Mouse (Mus musculus): ENCODE results near the gene Ankrd61. TPM values are rescaled to one million over a fixed set of nuclear protein-coding genes. Genes with fewer than 3 reads are reported as not detected.
A peak's percentile ranks its signal among the peaks of the same experiment; 100 is the strongest.

The Ankrd61 gene
- polyA plus RNA-seq, 1 experiment from 2014 or later: 0.37 TPM

DNA sequence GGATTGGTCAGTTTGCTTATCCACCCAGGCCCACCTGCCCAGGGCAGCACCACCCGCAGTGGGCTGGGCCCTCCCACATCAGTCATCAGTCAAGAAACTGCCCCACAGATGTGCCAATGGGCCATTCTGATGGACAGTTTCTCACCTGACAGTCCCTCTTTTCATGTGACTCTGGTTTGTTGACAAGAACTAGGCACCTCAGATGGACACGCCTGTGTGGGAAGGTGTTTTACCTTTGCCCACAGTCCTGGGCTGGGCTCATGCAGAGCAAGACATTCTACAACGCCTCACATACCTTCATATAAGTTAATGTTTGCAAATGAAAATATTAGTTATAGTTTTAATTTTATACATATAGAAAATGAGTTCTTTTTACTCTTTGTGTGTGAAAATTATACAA, 20.6 kb upstream of the Ankrd61 start:
- Histone ChIP-seq H3K4me1 (replicated peaks) (no peaks in the 10 kb centered on the region), H3K36me3 (peaks cover 96% of the 10 kb centered on the region), H3K4me3 (no peak overlapping the region), H3K9me3 (no peaks in the 10 kb centered on the region), H3K27ac (no peak overlapping the region), H3K27me3 (ENCODE audit: insufficient read depth, poor library complexity, severe bottlenecking) (no peaks in the 10 kb centered on the region)
- DNase-seq (ENCODE audit: low spot score): no peak
- 92% methylated on average over 3 of the region's 3 CpGs for WGBS

DNA sequence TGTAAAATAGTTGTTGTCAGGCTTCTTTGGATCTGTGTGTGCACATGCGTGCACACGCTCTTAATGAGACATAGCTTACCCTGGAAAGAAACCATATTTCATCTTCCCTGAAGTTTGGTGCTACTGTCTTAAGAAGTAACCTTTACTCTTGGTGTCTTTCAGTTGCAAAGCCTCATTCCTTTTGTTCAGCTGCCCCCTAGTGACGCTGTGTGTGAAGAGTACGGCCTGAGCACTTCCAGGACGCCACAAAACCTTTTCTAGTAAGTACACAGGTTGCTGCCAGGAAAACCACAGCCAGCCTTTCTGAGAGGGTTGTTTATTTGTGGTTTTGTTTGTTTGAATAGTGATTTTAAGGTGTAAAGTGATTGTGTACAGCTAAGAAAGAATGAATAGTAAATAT, 19.9 kb upstream of the Ankrd61 start:
- Histone ChIP-seq H3K4me1 (replicated peaks) (no peaks in the 10 kb centered on the region), H3K27me3 (ENCODE audit: insufficient read depth, poor library complexity, severe bottlenecking) (no peaks in the 10 kb centered on the region), H3K4me3 (no peak overlapping the region), H3K36me3 (peaks cover 91% of the 10 kb centered on the region), H3K27ac (no peak overlapping the region), H3K9me3 (no peaks in the 10 kb centered on the region)
- DNase-seq (ENCODE audit: low spot score): peak; percentile 22
- WGBS: 59% methylated on average over 5 of the region's 5 CpGs

DNA sequence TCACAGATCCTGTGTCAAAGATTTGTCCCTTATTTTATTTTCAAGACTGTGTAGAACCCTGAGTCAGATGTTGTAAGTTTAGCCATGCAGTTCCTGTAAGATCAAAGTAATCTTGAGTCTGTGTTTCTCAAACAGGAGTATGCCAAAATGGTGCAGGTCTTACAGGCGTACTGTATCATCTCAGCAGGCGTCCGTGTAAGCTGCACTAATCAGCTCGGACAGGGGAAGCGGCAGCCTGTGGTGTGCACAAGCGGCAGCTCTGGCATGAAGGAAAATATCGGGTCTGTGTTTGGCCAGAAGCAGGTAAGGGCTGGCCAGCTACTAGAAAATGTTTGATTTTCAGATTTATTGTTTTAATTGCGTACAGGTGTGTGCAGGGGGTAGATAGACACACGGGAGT, 18.7 kb upstream of the Ankrd61 start:
- H3K9me3 ChIP-seq: no peaks in the 10 kb centered on the region
- 92% methylated on average over 9 of the region's 9 CpGs for WGBS
- H3K27ac ChIP-seq: no peak overlapping the region
- no peaks in the 10 kb centered on the region for H3K27me3 ChIP-seq (ENCODE audit: insufficient read depth, poor library complexity, severe bottlenecking)
- H3K4me3 ChIP-seq: no peak overlapping the region
- no peak for DNase-seq (ENCODE audit: low spot score)
- H3K36me3 ChIP-seq: peaks cover 79% of the 10 kb centered on the region
- H3K4me1 ChIP-seq (replicated peaks): no peaks in the 10 kb centered on the region

DNA sequence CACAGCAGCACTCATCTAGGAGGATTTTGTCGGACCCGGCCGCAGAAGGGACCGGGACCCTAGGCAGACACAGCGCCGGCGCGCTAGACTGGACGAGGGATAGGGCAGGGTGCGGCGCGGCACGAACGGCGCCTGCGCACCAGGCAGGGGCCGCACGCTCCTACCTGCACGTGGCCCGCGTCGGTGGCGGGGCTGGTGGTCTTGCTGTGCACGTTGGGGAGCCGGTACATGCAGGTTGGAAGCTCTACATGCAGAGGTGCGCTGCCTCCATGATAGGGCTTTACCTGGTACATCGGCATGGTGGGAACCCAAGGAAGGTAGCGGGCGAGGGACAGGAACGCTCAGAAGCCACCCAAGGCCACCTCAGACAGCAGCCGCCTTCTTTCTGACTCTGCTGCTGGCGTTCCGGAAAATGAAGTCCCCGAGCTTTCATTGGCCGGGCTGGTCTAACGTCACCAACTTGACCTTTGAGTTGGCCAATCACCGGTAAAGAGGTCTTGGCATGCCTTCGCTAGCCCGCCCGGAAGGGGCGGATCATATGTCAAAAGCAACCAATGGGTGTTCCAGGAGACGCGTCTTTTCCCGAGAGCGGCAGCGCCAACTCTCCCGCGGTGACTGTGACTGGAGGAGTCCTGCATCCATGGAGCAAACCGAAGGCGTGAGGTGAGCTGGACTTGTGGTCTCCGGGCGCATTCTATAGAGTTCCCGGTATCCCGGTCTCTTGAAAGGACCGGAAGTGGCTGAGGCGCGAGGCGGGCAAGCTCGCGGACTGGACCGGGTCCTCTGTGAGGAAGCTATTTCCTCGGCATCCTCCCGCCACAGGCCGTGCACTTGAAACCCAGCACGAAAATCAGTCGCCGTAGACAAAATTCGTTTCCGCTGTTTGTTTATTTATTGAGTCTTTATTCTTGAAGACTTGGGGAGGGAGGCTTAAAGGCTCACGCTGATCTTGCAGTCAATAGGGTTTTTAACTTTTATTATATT, 12.2 kb upstream of the Ankrd61 start, which contains the start of the genes Aimp2 and Pms2:
Gene Aimp2, minus strand, starts transcription at position 431 of the 984 bp plus-strand sequence.
Gene Pms2, plus strand, starts transcription at position 548 of the 984 bp plus-strand sequence.
- peak within 1 kb of the TSS; percentile 80 for H3K4me3 ChIP-seq
- H3K27ac ChIP-seq: peak within 1 kb of the TSS; percentile 83
- peak; percentile 97 for DNase-seq (ENCODE audit: low spot score)
- no peaks in the 10 kb centered on the region for H3K27me3 ChIP-seq (ENCODE audit: insufficient read depth, poor library complexity, severe bottlenecking)
- H3K9me3 ChIP-seq: no peaks in the 10 kb centered on the region
- under 1% methylated on average over 70 of the region's 70 CpGs for WGBS
- H3K4me1 ChIP-seq (replicated peaks): peaks cover 26% of the 10 kb centered on the region
- peaks cover 48% of the 10 kb centered on the region for H3K36me3 ChIP-seq

DNA sequence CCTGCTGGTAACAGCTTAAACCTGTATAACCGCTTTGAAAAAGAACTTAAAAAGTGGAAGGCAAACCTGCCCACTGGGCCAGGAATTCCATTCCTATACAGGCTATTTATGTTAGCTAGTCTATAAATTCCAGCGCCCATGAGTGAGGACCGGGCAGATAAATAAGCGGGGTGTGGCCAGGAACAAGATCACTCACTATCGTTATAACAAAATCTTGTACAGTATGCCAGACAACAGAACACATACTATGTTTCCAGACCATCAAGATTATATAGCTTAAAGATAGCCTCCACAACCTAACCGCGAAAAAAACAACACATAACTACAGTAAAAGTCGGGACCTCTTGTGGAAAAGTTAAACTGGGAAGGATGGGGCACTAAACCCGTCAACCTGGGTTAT, 11.4 kb upstream of the Ankrd61 start:
- WGBS: 3% methylated on average over 9 of the region's 9 CpGs
- peak overlapping the region; percentile 83 for H3K27ac ChIP-seq
- no peak for DNase-seq (ENCODE audit: low spot score)
- H3K36me3 ChIP-seq: peaks cover 51% of the 10 kb centered on the region
- peak overlapping the region; percentile 80 for H3K4me3 ChIP-seq
- H3K27me3 ChIP-seq (ENCODE audit: insufficient read depth, poor library complexity, severe bottlenecking): no peaks in the 10 kb centered on the region
- no peaks in the 10 kb centered on the region for H3K9me3 ChIP-seq
- H3K4me1 ChIP-seq (replicated peaks): peaks cover 26% of the 10 kb centered on the region

DNA sequence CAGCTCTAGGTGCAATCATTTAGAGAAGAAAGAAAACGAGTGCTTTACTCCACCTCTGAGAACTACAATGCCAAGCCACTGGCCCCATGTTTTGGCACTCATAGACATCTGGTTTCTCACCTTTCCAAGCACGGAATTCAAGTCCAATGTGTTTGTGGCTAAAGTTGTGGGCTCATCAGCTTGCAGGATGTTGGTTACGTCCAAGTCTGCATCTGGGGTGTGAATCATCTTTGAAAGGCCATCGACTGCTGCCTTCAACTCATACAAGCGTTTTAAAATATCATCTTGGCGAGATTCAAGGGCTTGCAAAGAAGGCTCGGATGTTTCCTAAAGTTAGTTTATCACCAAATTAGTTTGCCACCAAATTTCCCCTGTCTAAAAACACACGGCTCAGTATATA, 8.9 kb upstream of the Ankrd61 start:
- no peak overlapping the region for H3K4me3 ChIP-seq
- 89% methylated on average over 8 of the region's 8 CpGs for WGBS
- H3K36me3 ChIP-seq: peaks cover 65% of the 10 kb centered on the region
- H3K9me3 ChIP-seq: no peaks in the 10 kb centered on the region
- no peak for DNase-seq (ENCODE audit: low spot score)
- no peaks in the 10 kb centered on the region for H3K27me3 ChIP-seq (ENCODE audit: insufficient read depth, poor library complexity, severe bottlenecking)
- H3K4me1 ChIP-seq (replicated peaks): peaks cover 26% of the 10 kb centered on the region
- no peak overlapping the region for H3K27ac ChIP-seq

DNA sequence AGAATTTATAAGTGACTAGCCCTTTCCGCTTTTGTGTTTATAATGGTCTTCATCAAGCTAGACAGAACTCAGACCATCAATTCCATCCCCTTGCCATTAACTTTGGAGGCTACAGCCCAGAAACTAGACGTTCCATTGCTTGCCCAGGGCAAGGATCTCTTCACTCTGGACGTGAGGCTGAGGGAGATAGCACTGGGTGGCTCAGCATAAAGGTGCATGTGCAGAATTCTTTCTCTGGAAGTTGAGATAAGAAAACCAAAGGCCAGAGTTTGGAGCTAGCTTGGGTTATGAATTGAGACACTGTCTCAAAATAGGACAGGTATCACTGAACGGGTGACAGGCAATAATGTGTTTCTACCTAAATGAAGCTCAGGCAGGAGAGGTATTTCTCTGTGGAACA, 6.3 kb upstream of the Ankrd61 start:
- Histone ChIP-seq H3K4me3 (no peak overlapping the region), H3K27ac (no peak overlapping the region), H3K36me3 (peaks cover 92% of the 10 kb centered on the region), H3K27me3 (ENCODE audit: insufficient read depth, poor library complexity, severe bottlenecking) (no peaks in the 10 kb centered on the region), H3K4me1 (replicated peaks) (peaks cover 18% of the 10 kb centered on the region), H3K9me3 (no peaks in the 10 kb centered on the region)
- DNase-seq (ENCODE audit: low spot score): no peak
- 92% methylated on average over 4 of the region's 4 CpGs for WGBS

DNA sequence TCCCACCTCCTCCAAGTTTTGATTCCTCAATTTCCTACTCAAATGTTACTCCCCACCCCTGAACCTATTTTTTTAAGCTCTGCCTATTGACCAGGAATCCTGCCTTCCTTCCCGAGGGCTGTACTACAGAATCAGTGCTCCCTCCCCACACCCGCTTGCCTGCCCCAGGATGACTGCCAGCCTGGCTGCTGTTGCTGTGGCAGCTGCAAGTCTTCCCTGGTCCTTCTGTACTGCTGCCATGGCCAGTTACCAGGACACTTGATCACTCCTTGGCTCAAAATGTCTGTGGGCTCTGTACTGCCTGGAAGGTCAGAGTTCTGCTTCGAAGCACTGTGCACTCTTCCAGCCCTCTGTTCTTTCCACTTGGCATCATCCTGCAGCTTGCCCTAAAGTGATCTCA, 4.6 kb upstream of the Ankrd61 start:
- Histone ChIP-seq H3K4me1 (replicated peaks) (0 out of 2 replicates have a peak, but pooled peaks cover under 1% of the 10 kb centered on the region), H3K27ac (no peak overlapping the region), H3K9me3 (no peaks in the 10 kb centered on the region), H3K36me3 (peaks cover 100% of the 10 kb centered on the region), H3K4me3 (no peak overlapping the region), H3K27me3 (ENCODE audit: insufficient read depth, poor library complexity, severe bottlenecking) (no peaks in the 10 kb centered on the region)
- no peak for DNase-seq (ENCODE audit: low spot score)
- WGBS: 90% methylated on average over 3 of the region's 3 CpGs

DNA sequence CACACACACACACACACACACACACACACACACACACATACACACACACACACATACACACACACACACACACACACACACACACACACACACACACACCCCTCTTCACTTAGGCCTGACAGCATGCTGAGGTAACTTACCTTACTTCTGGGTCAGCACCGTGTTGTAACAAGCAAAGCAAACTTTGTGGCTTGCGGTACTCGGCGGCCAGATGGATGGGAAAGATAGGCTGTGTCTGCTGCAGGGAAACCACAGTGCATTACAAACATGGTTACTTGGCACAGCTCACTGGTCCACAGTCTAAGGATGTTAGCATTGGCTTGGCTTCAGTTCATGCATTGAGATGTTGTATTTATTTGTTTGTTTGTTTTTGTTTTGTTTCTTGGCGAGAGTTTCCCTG, 4.1 kb downstream of the Ankrd61 start:
- no peaks in the 10 kb centered on the region for H3K9me3 ChIP-seq
- no peaks in the 10 kb centered on the region for H3K4me1 ChIP-seq (replicated peaks)
- no peak overlapping the region for H3K27ac ChIP-seq
- no peaks in the 10 kb centered on the region for H3K27me3 ChIP-seq (ENCODE audit: insufficient read depth, poor library complexity, severe bottlenecking)
- H3K4me3 ChIP-seq: no peak overlapping the region
- peaks cover 85% of the 10 kb centered on the region for H3K36me3 ChIP-seq
- WGBS: 90% methylated on average over 5 of the region's 5 CpGs
- no peak for DNase-seq (ENCODE audit: low spot score)

DNA sequence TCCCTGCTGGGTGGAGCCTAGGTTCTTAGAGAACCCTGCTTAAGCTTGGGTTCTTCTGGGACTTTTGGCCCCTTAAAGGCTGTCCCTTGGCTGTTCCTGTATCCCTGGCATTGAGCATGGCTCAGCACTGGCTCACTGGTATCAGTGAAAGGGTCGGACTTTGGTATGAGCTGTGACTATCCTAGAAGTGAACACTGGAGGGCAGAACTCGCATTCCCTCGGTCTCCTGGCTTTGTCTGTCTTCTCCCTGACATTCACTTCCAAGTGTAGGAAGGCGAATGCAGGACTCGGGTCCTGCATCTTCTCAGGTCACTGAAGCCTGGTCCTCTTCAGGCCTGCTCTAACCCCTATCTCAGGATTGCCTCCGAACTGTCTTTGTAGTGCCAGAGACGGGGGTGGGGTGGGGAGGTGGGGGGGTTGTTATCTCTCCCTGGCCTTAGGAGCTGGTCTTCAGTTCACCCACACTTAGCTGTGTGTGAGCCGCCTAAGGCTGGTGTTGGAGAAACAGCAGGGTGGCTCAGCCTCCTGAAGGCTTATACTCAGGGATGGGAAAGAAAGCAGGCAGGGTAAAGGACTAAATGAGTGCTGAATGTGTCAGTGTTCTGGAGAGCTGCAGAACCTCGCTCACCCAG, 5.1 kb downstream of the Ankrd61 start:
- Histone ChIP-seq H3K9me3 (no peaks in the 10 kb centered on the region), H3K4me3 (no peak overlapping the region), H3K4me1 (replicated peaks) (no peaks in the 10 kb centered on the region), H3K27ac (no peak overlapping the region), H3K36me3 (peaks cover 85% of the 10 kb centered on the region), H3K27me3 (ENCODE audit: insufficient read depth, poor library complexity, severe bottlenecking) (no peaks in the 10 kb centered on the region)
- DNase-seq (ENCODE audit: low spot score): no peak
- WGBS: 77% methylated on average over 9 of the region's 9 CpGs

DNA sequence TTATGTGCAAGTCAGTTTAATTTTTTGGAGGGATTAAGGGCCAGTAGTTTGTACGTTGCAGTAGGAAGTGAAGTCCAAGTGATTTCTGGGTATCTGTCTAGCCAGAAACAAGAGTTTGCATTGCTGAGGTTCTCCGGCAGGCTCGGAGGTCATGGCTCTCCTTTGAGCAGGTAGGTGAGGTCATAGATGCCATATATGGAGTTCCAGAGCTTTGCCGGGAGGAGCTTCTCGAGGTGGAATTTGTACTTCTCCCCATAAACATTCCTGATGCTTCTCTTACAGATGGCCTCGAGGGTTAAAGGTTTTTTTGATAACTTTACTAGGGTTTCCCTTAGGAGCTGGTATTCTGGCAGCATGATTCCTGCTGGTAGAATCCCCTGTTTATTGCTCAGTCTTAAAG, 6.7 kb downstream of the Ankrd61 start:
- H3K27ac ChIP-seq: no peak overlapping the region
- no peaks in the 10 kb centered on the region for H3K4me1 ChIP-seq (replicated peaks)
- H3K27me3 ChIP-seq (ENCODE audit: insufficient read depth, poor library complexity, severe bottlenecking): no peaks in the 10 kb centered on the region
- no peak for DNase-seq (ENCODE audit: low spot score)
- no peak overlapping the region for H3K4me3 ChIP-seq
- peaks cover 4% of the 10 kb centered on the region; the same call in 1 of the 2 replicates for H3K9me3 ChIP-seq
- 86% methylated on average over 6 of the region's 6 CpGs for WGBS
- peaks cover 90% of the 10 kb centered on the region for H3K36me3 ChIP-seq

DNA sequence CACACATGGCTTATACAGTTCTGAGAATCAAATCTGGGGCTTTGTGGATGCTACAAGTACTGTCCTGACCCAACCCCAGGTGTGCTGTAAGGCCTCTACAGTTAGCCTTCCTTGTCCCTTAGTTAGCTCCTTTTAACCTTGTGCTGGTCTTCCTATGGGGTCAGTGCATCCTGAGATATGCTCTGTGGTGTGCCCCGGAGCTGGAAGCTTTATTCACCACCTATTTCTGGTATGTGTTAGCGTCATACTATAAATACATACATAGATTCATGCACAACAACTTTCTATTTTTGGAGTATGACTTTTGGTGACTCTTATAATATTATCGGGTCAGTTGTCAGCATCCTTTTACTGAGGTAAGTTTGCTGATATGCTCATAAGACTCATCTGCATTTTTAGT, 12.2 kb downstream of the Ankrd61 start:
- Histone ChIP-seq H3K4me3 (no peak overlapping the region), H3K27ac (no peak overlapping the region), H3K9me3 (peaks cover 7% of the 10 kb centered on the region; the same call in 1 of the 2 replicates), H3K4me1 (replicated peaks) (no peaks in the 10 kb centered on the region), H3K27me3 (ENCODE audit: insufficient read depth, poor library complexity, severe bottlenecking) (no peaks in the 10 kb centered on the region), H3K36me3 (peaks cover 98% of the 10 kb centered on the region)
- DNase-seq (ENCODE audit: low spot score): no peak
- WGBS: 95% methylated on average over 3 of the region's 3 CpGs

DNA sequence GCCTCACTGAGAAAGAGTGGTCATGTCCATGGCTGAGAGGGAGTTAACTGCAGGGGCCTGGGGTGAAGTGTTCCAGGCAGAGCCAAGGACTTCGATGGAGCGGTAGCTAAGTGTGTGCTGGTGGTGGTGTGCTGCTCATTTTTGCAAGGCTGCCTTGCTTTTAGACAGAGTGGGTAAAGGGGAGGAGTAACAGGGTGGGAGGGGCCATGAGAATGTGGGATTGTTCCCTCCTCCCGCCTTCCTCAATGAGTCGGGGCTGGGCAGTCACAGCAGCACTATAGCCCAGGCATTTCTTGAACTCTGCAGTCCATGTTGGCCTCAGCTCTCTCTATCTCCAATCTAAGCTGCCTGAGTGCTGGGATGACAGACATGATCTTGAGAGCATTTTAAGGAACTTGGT, 22.9 kb downstream of the Ankrd61 start:
- Histone ChIP-seq H3K27me3 (ENCODE audit: insufficient read depth, poor library complexity, severe bottlenecking) (no peaks in the 10 kb centered on the region), H3K27ac (no peak overlapping the region), H3K9me3 (no peaks in the 10 kb centered on the region), H3K4me1 (replicated peaks) (no peaks in the 10 kb centered on the region), H3K4me3 (no peak overlapping the region), H3K36me3 (peaks cover 81% of the 10 kb centered on the region)
- DNase-seq (ENCODE audit: low spot score): no peak
- 74% methylated on average over 4 of the region's 4 CpGs for WGBS

All from hindbrain, embryonic 10.5 days (tissue).